Mouse (Mus musculus): Measurements from ENCODE around the gene Ndufaf1. TPM values are rescaled to one million over a fixed set of nuclear protein-coding genes. Genes with fewer than 3 reads are reported as not detected.
"Not testable (repeated sequence)": the region's sequence is repeated elsewhere in the genome, so short reads cannot be mapped to it uniquely, and the experiment has no call there.

Gene Ndufaf1
- polyA plus RNA-seq, 1 experiment: 1.4 TPM

DNA sequence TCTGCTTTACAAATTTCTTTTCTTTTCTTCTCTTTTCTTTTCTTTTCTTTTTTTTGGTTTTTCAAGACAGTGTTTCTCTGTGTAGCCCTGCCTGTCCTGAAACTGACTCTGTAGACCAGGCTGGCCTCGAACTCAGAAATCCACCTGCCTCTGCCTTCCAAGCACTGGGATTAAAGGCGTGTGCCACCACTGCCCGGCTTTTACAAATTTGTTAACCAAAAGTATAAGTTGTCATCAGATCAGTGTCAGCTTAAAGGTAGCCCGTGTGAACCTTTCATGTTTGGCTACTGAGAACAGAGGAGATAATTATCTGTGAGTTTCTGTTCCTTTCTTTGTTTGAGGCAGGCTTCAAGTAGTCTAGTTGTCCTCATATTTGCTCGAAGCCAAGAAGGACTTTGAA is 18.4 kb downstream of the Ndufaf1 start:
- H3K4me3 ChIP-seq (ENCODE audit: low read depth, low read length): no peak overlapping the region
- no peaks in the 10 kb centered on the region for H3K4me1 ChIP-seq (ENCODE audit: control insufficient read depth, insufficient read depth, insufficient read length, low read length)
- no peak overlapping the region for H3K27ac ChIP-seq (ENCODE audit: insufficient read depth, low read depth, low read length)
- H3K36me3 ChIP-seq (ENCODE audit: control insufficient read depth, insufficient read depth, low read length): peaks cover 39% of the 10 kb centered on the region
- 80% methylated on average over 5 of the region's 5 CpGs for WGBS
- TF ChIP-seq POLR2A (IDR thresholded peaks at IDR 0.05; ENCODE audit: low read depth, low read length): no peak
- TF ChIP-seq CTCF (IDR thresholded peaks at IDR 0.05; ENCODE audit: extremely low read depth, insufficient read length, insufficient replicate concordance, low read depth, low read length): no peak
- no peaks in the 10 kb centered on the region for H3K27me3 ChIP-seq (ENCODE audit: control insufficient read depth, insufficient read depth, low read length)

DNA sequence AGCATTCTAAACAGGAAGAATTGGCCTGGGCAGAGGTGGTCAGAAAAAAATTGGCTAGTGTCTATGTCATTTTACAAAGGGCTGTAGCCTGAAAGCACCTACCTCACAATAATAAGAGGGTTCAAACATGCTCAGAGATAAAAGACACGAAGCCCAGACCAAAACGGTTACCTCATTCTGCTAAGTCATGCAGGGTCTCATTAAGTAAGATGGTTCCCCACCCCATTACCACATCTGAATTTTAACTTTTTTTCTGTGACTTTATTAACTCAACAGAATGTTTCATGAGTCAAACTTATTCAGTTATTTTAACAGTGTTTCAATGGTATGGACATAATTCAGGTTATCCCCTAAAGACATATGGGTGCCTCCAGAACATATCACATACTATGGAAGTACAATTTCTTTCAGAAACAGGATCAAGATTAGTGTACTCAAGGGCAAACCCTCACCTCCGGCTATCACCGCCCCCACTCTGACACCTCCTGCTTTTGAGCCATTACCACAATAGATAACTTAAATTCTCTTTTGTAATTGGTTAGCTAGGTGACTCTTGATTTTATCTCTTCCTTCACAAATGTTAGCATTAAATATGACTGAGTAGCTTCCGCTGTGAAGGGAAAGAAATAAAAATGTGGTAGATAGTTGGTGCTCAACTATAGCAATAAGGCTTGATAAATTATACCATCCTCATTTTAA is 21.3 kb downstream of the Ndufaf1 start:
- TF ChIP-seq POLR2A (IDR thresholded peaks at IDR 0.05; ENCODE audit: low read depth, low read length) (no peak), CTCF (IDR thresholded peaks at IDR 0.05; ENCODE audit: extremely low read depth, insufficient read length, insufficient replicate concordance, low read depth, low read length) (no peak)

DNA sequence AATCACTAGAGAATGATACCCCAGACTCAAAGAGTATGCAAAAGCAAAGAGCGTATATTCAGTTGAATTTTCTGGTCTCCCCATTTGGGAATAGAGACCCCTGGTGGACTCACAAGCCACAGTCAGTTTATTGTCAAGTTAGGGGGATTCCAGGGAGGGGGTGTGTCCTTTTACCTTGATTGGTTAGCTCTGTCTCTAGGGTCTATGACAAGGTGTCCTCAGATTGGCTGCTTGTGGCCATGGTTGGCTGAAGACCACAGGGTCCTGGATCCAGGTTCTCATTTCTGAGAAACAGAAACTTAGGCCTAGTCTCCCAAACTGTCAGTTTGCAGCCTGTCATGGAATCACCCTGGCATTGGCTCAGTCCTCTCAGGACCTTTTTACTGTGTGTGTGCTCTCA is 25.8 kb downstream of the Ndufaf1 start:
- H3K36me3 ChIP-seq (ENCODE audit: control insufficient read depth, insufficient read depth, low read length): peaks cover 35% of the 10 kb centered on the region
- WGBS: 95% methylated on average over 1 of the region's 1 CpGs
- no peak for TF ChIP-seq POLR2A (IDR thresholded peaks at IDR 0.05; ENCODE audit: low read depth, low read length)
- TF ChIP-seq CTCF (IDR thresholded peaks at IDR 0.05; ENCODE audit: extremely low read depth, insufficient read length, insufficient replicate concordance, low read depth, low read length): no peak
- no peaks in the 10 kb centered on the region for H3K4me1 ChIP-seq (ENCODE audit: control insufficient read depth, insufficient read depth, insufficient read length, low read length)
- no peaks in the 10 kb centered on the region for H3K27me3 ChIP-seq (ENCODE audit: control insufficient read depth, insufficient read depth, low read length)
- no peak overlapping the region for H3K27ac ChIP-seq (ENCODE audit: insufficient read depth, low read depth, low read length)
- no peak overlapping the region for H3K4me3 ChIP-seq (ENCODE audit: low read depth, low read length)

More for the DNA sequence above, 21.3 kb downstream of the Ndufaf1 start:
- Histone ChIP-seq H3K27me3 (ENCODE audit: control insufficient read depth, insufficient read depth, low read length) (no peaks in the 10 kb centered on the region), H3K36me3 (ENCODE audit: control insufficient read depth, insufficient read depth, low read length) (peaks cover 42% of the 10 kb centered on the region), H3K4me1 (ENCODE audit: control insufficient read depth, insufficient read depth, insufficient read length, low read length) (no peaks in the 10 kb centered on the region), H3K27ac (ENCODE audit: insufficient read depth, low read depth, low read length) (no peak overlapping the region), H3K4me3 (ENCODE audit: low read depth, low read length) (no peak overlapping the region)
- WGBS: 94% methylated on average over 5 of the region's 5 CpGs

DNA sequence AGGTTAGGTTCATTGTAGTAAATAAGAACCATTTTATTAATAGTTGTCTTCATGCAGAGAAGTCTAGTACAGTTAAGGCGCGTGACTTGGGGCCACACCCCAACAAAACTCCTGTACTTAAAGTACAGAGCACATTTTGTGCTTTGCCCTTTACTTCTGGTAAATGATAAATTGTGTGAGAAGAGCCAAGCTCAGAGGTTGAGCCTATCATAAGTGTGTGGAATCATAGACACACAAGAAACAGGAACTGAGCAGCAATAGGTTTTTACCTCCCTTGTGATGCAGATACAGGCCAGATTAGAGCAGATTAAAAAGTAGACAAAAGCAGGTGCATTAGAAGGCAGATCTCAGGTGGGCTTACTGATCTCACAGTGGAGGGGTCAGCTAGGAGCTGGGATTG is 41.3 kb downstream of the Ndufaf1 start:
- Histone ChIP-seq H3K4me1 (ENCODE audit: control insufficient read depth, insufficient read depth, insufficient read length, low read length) (peaks cover 3% of the 10 kb centered on the region; the same call in 1 of the 2 replicates), H3K4me3 (ENCODE audit: low read depth, low read length) (no peak overlapping the region), H3K36me3 (ENCODE audit: control insufficient read depth, insufficient read depth, low read length) (0 out of 2 replicates have a peak, but pooled peaks cover 3% of the 10 kb centered on the region), H3K27ac (ENCODE audit: insufficient read depth, low read depth, low read length) (no peak overlapping the region), H3K27me3 (ENCODE audit: control insufficient read depth, insufficient read depth, low read length) (no peaks in the 10 kb centered on the region)
- 33% methylated on average over 2 of the region's 2 CpGs for WGBS
- no peak for TF ChIP-seq POLR2A (IDR thresholded peaks at IDR 0.05; ENCODE audit: low read depth, low read length)
- TF ChIP-seq CTCF (IDR thresholded peaks at IDR 0.05; ENCODE audit: extremely low read depth, insufficient read length, insufficient replicate concordance, low read depth, low read length): no peak

DNA sequence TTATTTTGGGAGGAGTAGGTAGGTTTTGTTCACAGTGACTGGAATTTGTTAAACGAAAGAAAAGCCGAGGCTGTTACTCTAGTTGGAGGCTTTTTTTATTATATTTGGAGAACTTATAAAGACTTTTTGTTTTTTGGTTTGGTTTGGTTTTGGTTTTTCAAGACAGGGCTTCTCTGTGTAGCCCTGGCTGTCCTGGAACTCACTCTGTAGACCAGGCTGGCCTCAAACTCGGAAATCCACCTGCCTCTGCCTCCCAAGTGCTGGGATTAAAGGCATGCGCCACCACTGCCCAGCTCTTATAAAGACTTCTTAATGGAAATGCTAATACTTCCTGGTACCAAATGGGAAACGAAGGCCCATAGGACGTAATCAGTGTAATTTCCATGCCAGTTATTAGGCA is 43.6 kb downstream of the Ndufaf1 start:
- H3K27me3 ChIP-seq (ENCODE audit: control insufficient read depth, insufficient read depth, low read length); H3K4me1 ChIP-seq (ENCODE audit: control insufficient read depth, insufficient read depth, insufficient read length, low read length); H3K27ac ChIP-seq (ENCODE audit: insufficient read depth, low read depth, low read length); H3K36me3 ChIP-seq (ENCODE audit: control insufficient read depth, insufficient read depth, low read length): not testable (repeated sequence)
- H3K4me3 ChIP-seq (ENCODE audit: low read depth, low read length): peak overlapping the region; percentile 77
- WGBS: under 1% methylated on average over 6 of the region's 6 CpGs

DNA sequence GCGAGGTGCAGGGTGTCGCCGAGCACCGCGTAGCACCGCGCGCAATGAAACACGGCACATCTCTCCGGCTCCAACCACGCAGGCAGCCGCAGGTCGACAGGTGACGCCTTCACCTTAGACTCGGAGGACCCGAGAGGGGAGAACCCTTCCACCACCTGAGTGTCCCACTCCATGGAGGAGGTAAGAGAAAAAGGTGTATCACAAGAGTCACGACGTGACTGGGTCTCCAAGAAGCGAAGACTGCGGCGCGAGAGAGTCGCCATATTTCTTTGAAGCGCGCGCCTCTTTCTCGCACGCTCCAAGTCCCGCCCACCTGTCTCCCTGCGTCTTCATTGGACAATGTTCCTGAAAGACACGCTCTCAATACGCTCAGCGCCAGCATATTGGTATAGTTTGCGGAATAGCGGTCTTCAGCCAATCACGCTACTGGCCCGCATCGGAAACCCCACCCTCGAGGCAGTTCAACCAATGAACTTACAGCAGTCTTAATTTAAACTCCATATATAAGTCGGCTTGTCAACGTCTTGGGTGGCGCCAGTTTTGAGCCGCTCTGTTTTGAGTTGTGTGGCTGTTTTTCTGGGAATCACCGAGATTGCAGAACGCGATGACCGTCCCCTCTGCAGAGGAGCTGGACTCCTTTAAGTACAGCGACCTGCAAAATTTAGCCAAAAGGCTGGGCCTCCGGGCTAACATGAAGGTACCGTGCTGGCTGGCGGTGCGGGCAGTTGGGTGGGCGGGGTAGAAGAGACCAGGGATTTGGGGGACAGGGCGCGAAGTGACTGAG is 44.2 kb downstream of the Ndufaf1 start, which contains the start of the genes Nusap1 and Oip5:
Nusap1 (plus strand) TSS at position 100 of the 784 bp plus-strand sequence.
Oip5 (minus strand) TSS at position 271 of the 784 bp plus-strand sequence.
- WGBS: under 1% methylated on average over 55 of the region's 55 CpGs
- Histone ChIP-seq H3K4me1 (ENCODE audit: control insufficient read depth, insufficient read depth, insufficient read length, low read length) (peaks cover 3% of the 10 kb centered on the region; the same call in 1 of the 2 replicates), H3K27ac (ENCODE audit: insufficient read depth, low read depth, low read length) (peak within 1 kb of the TSS; percentile 12; the same call in 1 of the 2 replicates), H3K4me3 (ENCODE audit: low read depth, low read length) (peak within 1 kb of the TSS; percentile 77), H3K36me3 (ENCODE audit: control insufficient read depth, insufficient read depth, low read length) (no peaks in the 10 kb centered on the region), H3K27me3 (ENCODE audit: control insufficient read depth, insufficient read depth, low read length) (no peaks in the 10 kb centered on the region)
- TF ChIP-seq POLR2A (IDR thresholded peaks at IDR 0.05; ENCODE audit: low read depth, low read length): 0 out of 2 replicates have a peak, but pooled peaks have one; percentile 12
- no peak for TF ChIP-seq CTCF (IDR thresholded peaks at IDR 0.05; ENCODE audit: extremely low read depth, insufficient read length, insufficient replicate concordance, low read depth, low read length)

DNA sequence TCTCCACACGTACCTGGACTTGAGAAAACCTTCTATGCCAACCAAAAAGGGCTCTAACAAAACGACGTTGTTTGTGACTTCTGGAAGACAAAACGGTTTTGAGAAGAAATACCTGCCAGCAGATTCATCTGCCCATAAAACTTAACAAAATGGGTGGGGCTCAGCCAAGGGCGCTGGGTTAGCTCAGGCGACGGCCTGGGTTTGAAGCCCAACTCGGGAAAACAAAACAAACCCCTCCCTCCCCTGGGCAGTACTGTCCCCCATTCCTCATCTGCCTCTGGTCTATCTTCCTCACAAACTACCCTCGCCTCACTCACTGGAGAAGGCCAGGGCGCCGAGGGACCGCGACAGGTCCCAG is 44.8 kb downstream of the Ndufaf1 start:
- Histone ChIP-seq H3K27me3 (ENCODE audit: control insufficient read depth, insufficient read depth, low read length) (no peaks in the 10 kb centered on the region), H3K27ac (ENCODE audit: insufficient read depth, low read depth, low read length) (peak overlapping the region; percentile 12; the same call in 1 of the 2 replicates), H3K4me3 (ENCODE audit: low read depth, low read length) (peak overlapping the region; percentile 77), H3K4me1 (ENCODE audit: control insufficient read depth, insufficient read depth, insufficient read length, low read length) (peaks cover 3% of the 10 kb centered on the region; the same call in 1 of the 2 replicates), H3K36me3 (ENCODE audit: control insufficient read depth, insufficient read depth, low read length) (no peaks in the 10 kb centered on the region)
- WGBS: under 1% methylated on average over 13 of the region's 13 CpGs
- TF ChIP-seq CTCF (IDR thresholded peaks at IDR 0.05; ENCODE audit: extremely low read depth, insufficient read length, insufficient replicate concordance, low read depth, low read length) (no peak), POLR2A (IDR thresholded peaks at IDR 0.05; ENCODE audit: low read depth, low read length) (no peak)

All from small intestine, adult 2 months (tissue).